Mouse (Mus musculus): ENCODE data around the gene Chfr. TPM values are rescaled to one million over a fixed set of nuclear protein-coding genes. Genes with fewer than 3 reads are reported as not detected.
A peak's percentile ranks its signal among the peaks of the same experiment; 100 is the strongest.

Gene Chfr
- 35.3 and 38.1 TPM in 2 replicates for polyA plus RNA-seq (2015; fragmentation: Nextera tagmentation; extraction: Ambion mirVana)

GRCm38 (mm10) chr5:110135293-110136086 is at the start of gene Chfr:
Gene Chfr, plus strand, starts transcription at chr5:110135842.
- peak within 1 kb of the TSS; percentile 84 for H3K4me2 ChIP-seq
- H3K27ac ChIP-seq, result peak within 1 kb of the TSS; percentile 63
- H3K9me3 ChIP-seq (replicated peaks), result peaks cover 8% of the 10 kb centered on the region
- H3K4me3 ChIP-seq (replicated peaks), result peak within 1 kb of the TSS; percentile 95
- peaks cover 27% of the 10 kb centered on the region for H3K36me3 ChIP-seq
- peak within 1 kb of the TSS; percentile 80 for H3K9ac ChIP-seq
- ATAC-seq (replicated peaks; ENCODE audit: low FRiP score), result peak; percentile 100
- H3K4me1 ChIP-seq, result 0 out of 2 replicates have a peak, but pooled peaks cover 4% of the 10 kb centered on the region
- 3% methylated on average over 46 of the region's 46 CpGs for WGBS
- H3K27me3 ChIP-seq, result no peaks in the 10 kb centered on the region

- H3K9ac ChIP-seq, result no peak overlapping the region
- 0 out of 2 replicates have a peak overlapping the region, but pooled peaks have one; percentile 12 for H3K4me2 ChIP-seq
- H3K36me3 ChIP-seq, result no peaks in the 10 kb centered on the region
- H3K4me1 ChIP-seq, result no peaks in the 10 kb centered on the region
- no peak for ATAC-seq (replicated peaks; ENCODE audit: low FRiP score)
- no peaks in the 10 kb centered on the region for H3K27me3 ChIP-seq
- H3K4me3 ChIP-seq (replicated peaks), result no peak overlapping the region
- H3K9me3 ChIP-seq (replicated peaks), result 0 out of 2 replicates have a peak, but pooled peaks cover 3% of the 10 kb centered on the region
- WGBS, result 39% methylated on average over 14 of the region's 14 CpGs
- H3K27ac ChIP-seq, result no peak overlapping the region
Measured at GRCm38 (mm10) chr5:110086161-110086866, 49.3 kb upstream of the Chfr start.

GRCm38 (mm10) chr5:110091546-110091945 is 44.1 kb upstream of the Chfr start:
- peaks cover 8% of the 10 kb centered on the region; the same call in 1 of the 2 replicates for H3K4me1 ChIP-seq
- H3K9ac ChIP-seq, result no peak overlapping the region
- H3K4me2 ChIP-seq, result no peak overlapping the region
- H3K4me3 ChIP-seq (replicated peaks), result no peak overlapping the region
- no peaks in the 10 kb centered on the region for H3K27me3 ChIP-seq
- H3K36me3 ChIP-seq, result no peaks in the 10 kb centered on the region
- no peak for ATAC-seq (replicated peaks; ENCODE audit: low FRiP score)
- no peak overlapping the region for H3K27ac ChIP-seq
- no peaks in the 10 kb centered on the region for H3K9me3 ChIP-seq (replicated peaks)
- 79% methylated on average over 2 of the region's 2 CpGs for WGBS

GRCm38 (mm10) chr5:110094030-110094846 is 41.4 kb upstream of the Chfr start, which contains the start of gene Gm35315:
Gene Gm35315, minus strand, starts transcription at chr5:110094420.
- ATAC-seq (replicated peaks; ENCODE audit: low FRiP score), result peak; percentile 97
- Histone ChIP-seq H3K27ac (peak within 1 kb of the TSS; percentile 79), H3K4me3 (replicated peaks) (peak within 1 kb of the TSS; percentile 63), H3K27me3 (no peaks in the 10 kb centered on the region), H3K4me1 (peaks cover 8% of the 10 kb centered on the region; the same call in 1 of the 2 replicates), H3K36me3 (no peaks in the 10 kb centered on the region), H3K9me3 (replicated peaks) (no peaks in the 10 kb centered on the region), H3K4me2 (peak within 1 kb of the TSS; percentile 82), H3K9ac (peak within 1 kb of the TSS; percentile 48)
- under 1% methylated on average over 24 of the region's 25 CpGs for WGBS

- peaks cover 9% of the 10 kb centered on the region for H3K4me1 ChIP-seq
- peak; percentile 53 for ATAC-seq (replicated peaks; ENCODE audit: low FRiP score)
- 10% methylated on average over 4 of the region's 4 CpGs for WGBS
- H3K27me3 ChIP-seq, result no peaks in the 10 kb centered on the region
- H3K9me3 ChIP-seq (replicated peaks), result no peaks in the 10 kb centered on the region
- no peaks in the 10 kb centered on the region for H3K36me3 ChIP-seq
- H3K9ac ChIP-seq, result peak overlapping the region; percentile 48
- peak overlapping the region; percentile 82 for H3K4me2 ChIP-seq
- peak overlapping the region; percentile 79 for H3K27ac ChIP-seq
- H3K4me3 ChIP-seq (replicated peaks), result peak overlapping the region; percentile 63
Measured at GRCm38 (mm10) chr5:110094847-110095213, 40.8 kb upstream of the Chfr start.

- H3K27me3 ChIP-seq, result peaks cover 4% of the 10 kb centered on the region; the same call in 1 of the 2 replicates
- no peak overlapping the region for H3K4me2 ChIP-seq
- ATAC-seq (replicated peaks; ENCODE audit: low FRiP score), result no peak
- H3K36me3 ChIP-seq, result peaks cover 18% of the 10 kb centered on the region
- WGBS, result 52% methylated on average over 1 of the region's 1 CpGs
- H3K4me1 ChIP-seq, result peaks cover 36% of the 10 kb centered on the region
- H3K9me3 ChIP-seq (replicated peaks), result no peaks in the 10 kb centered on the region
- H3K4me3 ChIP-seq (replicated peaks), result no peak overlapping the region
- no peak overlapping the region for H3K27ac ChIP-seq
- H3K9ac ChIP-seq, result no peak overlapping the region
Measured at GRCm38 (mm10) chr5:110098991-110099477, 36.6 kb upstream of the Chfr start.

- peaks cover 4% of the 10 kb centered on the region; the same call in 1 of the 2 replicates for H3K27me3 ChIP-seq
- 0 out of 2 replicates have a peak within 1 kb of the TSS, but pooled peaks have one; percentile 22 for H3K27ac ChIP-seq
- no peaks in the 10 kb centered on the region for H3K9me3 ChIP-seq (replicated peaks)
- peak within 1 kb of the TSS; percentile 42 for H3K4me3 ChIP-seq (replicated peaks)
- 5% methylated on average over 25 of the region's 25 CpGs for WGBS
- H3K36me3 ChIP-seq, result peaks cover 27% of the 10 kb centered on the region
- no peak within 1 kb of the TSS; the same call in 1 of the 2 replicates for H3K9ac ChIP-seq
- peak within 1 kb of the TSS; percentile 87 for H3K4me2 ChIP-seq
- H3K4me1 ChIP-seq, result peaks cover 32% of the 10 kb centered on the region
- ATAC-seq (replicated peaks; ENCODE audit: low FRiP score), result peak; percentile 13; the same call in 1 of the 2 replicates
Measured at GRCm38 (mm10) chr5:110099656-110100580, 35.7 kb upstream of the Chfr start, which contains the start of gene Plcxd1. Gene Plcxd1, plus strand, starts transcription at chr5:110099969.

- Histone ChIP-seq H3K9me3 (replicated peaks) (no peaks in the 10 kb centered on the region), H3K4me1 (peaks cover 28% of the 10 kb centered on the region), H3K4me3 (replicated peaks) (peak overlapping the region; percentile 42), H3K36me3 (peaks cover 38% of the 10 kb centered on the region), H3K27ac (no peak overlapping the region), H3K27me3 (peaks cover 4% of the 10 kb centered on the region; the same call in 1 of the 2 replicates), H3K9ac (peak overlapping the region; percentile 21; the same call in 1 of the 2 replicates), H3K4me2 (peak overlapping the region; percentile 87)
- peak; percentile 23 for ATAC-seq (replicated peaks; ENCODE audit: low FRiP score)
- 2% methylated on average over 36 of the region's 37 CpGs for WGBS
Measured at GRCm38 (mm10) chr5:110100921-110101631, 34.6 kb upstream of the Chfr start.

GRCm38 (mm10) chr5:110101716-110102347 is 33.8 kb upstream of the Chfr start:
- Histone ChIP-seq H3K27me3 (peaks cover 4% of the 10 kb centered on the region; the same call in 1 of the 2 replicates), H3K4me2 (peak overlapping the region; percentile 87), H3K36me3 (peaks cover 44% of the 10 kb centered on the region), H3K4me1 (peaks cover 36% of the 10 kb centered on the region), H3K27ac (no peak overlapping the region), H3K4me3 (replicated peaks) (peak overlapping the region; percentile 42), H3K9ac (peak overlapping the region; percentile 21; the same call in 1 of the 2 replicates), H3K9me3 (replicated peaks) (no peaks in the 10 kb centered on the region)
- 11% methylated on average over 34 of the region's 34 CpGs for WGBS
- ATAC-seq (replicated peaks; ENCODE audit: low FRiP score), result peak; percentile 27
